Mouse (Mus musculus): Measurements from ENCODE around the gene Daam1. TPM values are rescaled to one million over a fixed set of nuclear protein-coding genes. Genes with fewer than 3 reads are reported as not detected.

Gene Daam1
- polyA plus RNA-seq, 1 experiment = 2.2 TPM

GRCm38 (mm10) chr12:71888370-71888769 is 57.5 kb downstream of the Daam1 start:
- H3K36me3 ChIP-seq (ENCODE audit: control insufficient read depth, insufficient read depth, low read length) = no peaks in the 10 kb centered on the region
- WGBS = 93% methylated on average over 6 of the region's 6 CpGs
- H3K4me3 ChIP-seq (ENCODE audit: extremely low read depth, insufficient read depth, insufficient read length) = no peak overlapping the region
- TF ChIP-seq POLR2A (IDR thresholded peaks at IDR 0.05; ENCODE audit: low read depth, low read length) (no peak), CTCF (IDR thresholded peaks at IDR 0.05; ENCODE audit: extremely low read depth, insufficient read depth, insufficient read length, insufficient replicate concordance) (no peak)
- H3K27ac ChIP-seq (ENCODE audit: insufficient read depth, low read length) = no peak overlapping the region
- no peaks in the 10 kb centered on the region for H3K27me3 ChIP-seq (ENCODE audit: control insufficient read depth, insufficient read depth, low read length)
- no peaks in the 10 kb centered on the region for H3K4me1 ChIP-seq (ENCODE audit: control insufficient read depth, insufficient read depth, insufficient read length)
- no peak for DNase-seq (ENCODE audit: low read depth in 1 of 2, low spot score in 2 of 2)

- H3K4me3 ChIP-seq (ENCODE audit: extremely low read depth, insufficient read depth, insufficient read length) = no peak overlapping the region
- no peak for DNase-seq (ENCODE audit: low read depth in 1 of 2, low spot score in 2 of 2)
- TF ChIP-seq POLR2A (IDR thresholded peaks at IDR 0.05; ENCODE audit: low read depth, low read length) (no peak), CTCF (IDR thresholded peaks at IDR 0.05; ENCODE audit: extremely low read depth, insufficient read depth, insufficient read length, insufficient replicate concordance) (no peak)
- no peaks in the 10 kb centered on the region for H3K36me3 ChIP-seq (ENCODE audit: control insufficient read depth, insufficient read depth, low read length)
- H3K4me1 ChIP-seq (ENCODE audit: control insufficient read depth, insufficient read depth, insufficient read length) = no peaks in the 10 kb centered on the region
- H3K27me3 ChIP-seq (ENCODE audit: control insufficient read depth, insufficient read depth, low read length) = no peaks in the 10 kb centered on the region
- 92% methylated on average over 8 of the region's 8 CpGs for WGBS
- no peak overlapping the region for H3K27ac ChIP-seq (ENCODE audit: insufficient read depth, low read length)
These were observed 58.4 kb downstream of the Daam1 start for GRCm38 (mm10) chr12:71889266-71889665.

DNA sequence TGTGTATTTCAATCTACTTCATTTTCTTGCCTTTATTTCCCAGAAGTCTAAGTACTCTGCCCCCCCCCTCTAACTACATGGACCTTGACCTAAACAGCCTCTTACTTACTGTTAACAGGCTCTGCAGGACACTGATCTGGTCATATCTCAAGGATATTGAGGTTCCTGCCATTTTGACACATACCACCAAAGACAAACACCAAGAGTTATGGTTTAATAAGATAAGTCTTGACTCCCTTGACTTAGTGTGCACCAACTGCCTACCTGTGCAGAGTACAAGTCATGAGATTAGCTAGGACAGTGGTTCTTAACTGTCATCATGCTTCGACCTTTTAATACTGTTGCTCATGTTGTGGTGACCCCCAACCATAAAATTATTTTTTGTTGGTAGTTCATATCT is 59.4 kb downstream of the Daam1 start:
- H3K4me1 ChIP-seq (ENCODE audit: control insufficient read depth, insufficient read depth, insufficient read length) = no peaks in the 10 kb centered on the region
- no peak for DNase-seq (ENCODE audit: low read depth in 1 of 2, low spot score in 2 of 2)
- H3K27me3 ChIP-seq (ENCODE audit: control insufficient read depth, insufficient read depth, low read length) = no peaks in the 10 kb centered on the region
- no peaks in the 10 kb centered on the region for H3K36me3 ChIP-seq (ENCODE audit: control insufficient read depth, insufficient read depth, low read length)
- H3K27ac ChIP-seq (ENCODE audit: insufficient read depth, low read length) = no peak overlapping the region
- TF ChIP-seq CTCF (IDR thresholded peaks at IDR 0.05; ENCODE audit: extremely low read depth, insufficient read depth, insufficient read length, insufficient replicate concordance) (no peak), POLR2A (IDR thresholded peaks at IDR 0.05; ENCODE audit: low read depth, low read length) (no peak)
- WGBS = 80% methylated on average over 1 of the region's 1 CpGs
- no peak overlapping the region for H3K4me3 ChIP-seq (ENCODE audit: extremely low read depth, insufficient read depth, insufficient read length)

DNA sequence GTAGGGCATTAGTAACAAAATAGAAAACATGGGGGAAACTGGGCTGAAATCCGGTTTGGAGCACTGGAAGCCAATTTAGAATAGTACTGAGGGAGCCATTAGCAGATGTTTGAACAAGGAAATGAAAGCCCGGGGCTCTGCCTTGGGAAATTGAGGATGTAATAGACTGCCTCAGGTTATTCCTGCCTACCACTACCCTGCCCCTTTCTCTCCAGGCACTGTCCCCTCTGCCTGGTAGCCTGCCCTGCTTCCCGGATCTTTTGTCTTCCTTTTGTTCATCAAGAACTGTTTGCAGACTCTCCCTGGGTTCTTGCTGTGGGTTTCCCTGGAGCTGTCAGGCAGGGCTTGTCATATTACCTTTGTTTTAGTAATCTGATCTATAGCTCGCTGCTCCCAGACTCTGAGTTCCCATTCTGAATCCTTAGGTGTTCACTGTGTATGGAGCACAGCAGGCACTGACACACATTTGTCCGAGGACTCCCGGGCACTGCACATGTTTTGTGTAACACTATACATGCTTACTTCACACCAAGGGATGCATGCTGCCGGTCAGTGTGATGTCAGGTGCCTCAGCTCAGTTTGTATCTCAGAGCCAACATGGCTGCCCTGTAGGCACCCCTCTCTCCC is 61.0 kb downstream of the Daam1 start:
- Histone ChIP-seq H3K27me3 (ENCODE audit: control insufficient read depth, insufficient read depth, low read length) (no peaks in the 10 kb centered on the region), H3K4me3 (ENCODE audit: extremely low read depth, insufficient read depth, insufficient read length) (no peak overlapping the region), H3K36me3 (ENCODE audit: control insufficient read depth, insufficient read depth, low read length) (no peaks in the 10 kb centered on the region), H3K4me1 (ENCODE audit: control insufficient read depth, insufficient read depth, insufficient read length) (no peaks in the 10 kb centered on the region), H3K27ac (ENCODE audit: insufficient read depth, low read length) (no peak overlapping the region)
- no peak for DNase-seq (ENCODE audit: low read depth in 1 of 2, low spot score in 2 of 2)
- TF ChIP-seq POLR2A (IDR thresholded peaks at IDR 0.05; ENCODE audit: low read depth, low read length) (no peak), CTCF (IDR thresholded peaks at IDR 0.05; ENCODE audit: extremely low read depth, insufficient read depth, insufficient read length, insufficient replicate concordance) (no peak)
- WGBS = 91% methylated on average over 7 of the region's 7 CpGs

DNA sequence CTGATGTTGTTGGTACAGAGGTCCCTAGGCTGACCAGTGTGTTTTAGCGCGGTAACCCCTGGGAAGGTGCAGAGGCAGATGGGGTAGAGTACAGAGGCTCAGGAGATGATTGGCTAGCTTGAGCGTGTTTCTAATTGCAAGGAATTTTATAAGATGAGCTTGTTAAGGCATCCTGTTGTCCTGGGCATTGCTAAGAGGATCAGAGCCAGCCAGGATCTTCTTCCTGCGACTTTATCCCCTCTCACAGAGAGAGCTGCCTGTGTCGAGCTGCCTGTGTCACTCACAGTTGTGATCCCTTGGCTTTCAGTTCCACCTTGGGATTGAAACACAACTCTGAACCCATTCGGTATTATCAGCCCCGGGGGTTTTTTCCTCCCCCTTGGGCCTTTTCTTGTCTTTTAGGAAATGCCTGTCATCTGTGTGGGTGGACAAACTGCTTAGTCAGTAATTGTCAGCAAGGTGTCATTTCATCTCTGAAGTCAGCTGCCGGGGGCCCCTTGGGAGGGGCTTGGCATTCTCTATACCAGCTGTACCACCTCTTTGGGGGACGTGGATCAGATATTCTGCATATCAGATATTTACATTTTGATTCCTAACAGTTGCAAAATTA is 62.2 kb downstream of the Daam1 start:
- no peak for DNase-seq (ENCODE audit: low read depth in 1 of 2, low spot score in 2 of 2)
- peaks cover 4% of the 10 kb centered on the region; the same call in 1 of the 2 replicates for H3K4me1 ChIP-seq (ENCODE audit: control insufficient read depth, insufficient read depth, insufficient read length)
- H3K27me3 ChIP-seq (ENCODE audit: control insufficient read depth, insufficient read depth, low read length) = no peaks in the 10 kb centered on the region
- no peak overlapping the region for H3K27ac ChIP-seq (ENCODE audit: insufficient read depth, low read length)
- TF ChIP-seq CTCF (IDR thresholded peaks at IDR 0.05; ENCODE audit: extremely low read depth, insufficient read depth, insufficient read length, insufficient replicate concordance) = no peak
- TF ChIP-seq POLR2A (IDR thresholded peaks at IDR 0.05; ENCODE audit: low read depth, low read length) = no peak
- H3K4me3 ChIP-seq (ENCODE audit: extremely low read depth, insufficient read depth, insufficient read length) = no peak overlapping the region
- WGBS = 54% methylated on average over 9 of the region's 9 CpGs
- no peaks in the 10 kb centered on the region for H3K36me3 ChIP-seq (ENCODE audit: control insufficient read depth, insufficient read depth, low read length)

- H3K36me3 ChIP-seq (ENCODE audit: control insufficient read depth, insufficient read depth, low read length) = no peaks in the 10 kb centered on the region
- H3K4me1 ChIP-seq (ENCODE audit: control insufficient read depth, insufficient read depth, insufficient read length) = peaks cover 4% of the 10 kb centered on the region; the same call in 1 of the 2 replicates
- no peak overlapping the region for H3K4me3 ChIP-seq (ENCODE audit: extremely low read depth, insufficient read depth, insufficient read length)
- no peak overlapping the region for H3K27ac ChIP-seq (ENCODE audit: insufficient read depth, low read length)
- DNase-seq (ENCODE audit: low read depth in 1 of 2, low spot score in 2 of 2) = no peak
- no peaks in the 10 kb centered on the region for H3K27me3 ChIP-seq (ENCODE audit: control insufficient read depth, insufficient read depth, low read length)
- TF ChIP-seq POLR2A (IDR thresholded peaks at IDR 0.05; ENCODE audit: low read depth, low read length) = no peak
- no peak for TF ChIP-seq CTCF (IDR thresholded peaks at IDR 0.05; ENCODE audit: extremely low read depth, insufficient read depth, insufficient read length, insufficient replicate concordance)
- whole genome bisulfite sequencing = 92% methylated on average over 5 of the region's 5 CpGs
These were observed 67.4 kb downstream of the Daam1 start for GRCm38 (mm10) chr12:71898231-71898630.

All from spleen, adult 2 months (tissue).